ENCODE assay signal across 8 mouse cellular contexts in the genomic region with DNA sequence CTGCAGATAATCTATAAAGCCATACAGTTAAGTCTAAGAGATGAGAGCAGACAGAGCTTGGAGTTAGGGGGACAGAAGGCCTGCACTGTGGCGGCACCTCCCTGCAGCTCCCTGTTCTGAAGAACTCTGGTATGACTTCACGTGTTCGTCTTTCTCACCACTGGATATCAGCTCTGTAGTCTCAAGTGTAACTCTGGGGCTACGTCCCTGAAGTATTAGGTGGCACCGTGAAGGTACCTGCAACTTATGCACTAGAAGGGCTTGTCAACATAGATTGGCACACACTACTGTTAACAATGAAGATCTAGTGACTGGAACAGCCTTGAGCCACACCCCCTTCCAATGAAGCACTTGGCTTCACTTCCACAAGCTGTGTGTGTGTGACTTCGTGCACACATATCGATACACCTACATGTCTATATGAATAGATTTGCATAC. TPM values are rescaled to one million over a fixed set of nuclear protein-coding genes. Genes with fewer than 3 reads are reported as not detected.
DNase-seq lines count a peak whose midpoint lies in the region; ATAC-seq and TF ChIP-seq lines count a peak whose summit lies in the region.

No protein-coding gene starts in this region.

- no peaks in the 10 kb centered on the region for H3K9me3 ChIP-seq in heart, embryonic 10.5 days
- no peaks in the 10 kb centered on the region for H3K9me3 ChIP-seq in CH12.LX (replicated peaks; ENCODE audit: low read length)
- no peaks in the 10 kb centered on the region for H3K9me3 ChIP-seq in heart, postnatal 0 days (replicated peaks; ENCODE audit: control insufficient read depth, low read length)

- no peaks in the 10 kb centered on the region for H3K4me1 ChIP-seq in heart, embryonic 10.5 days
- H3K4me1 ChIP-seq in CH12.LX (ENCODE audit: control insufficient read depth in 1 of 2, insufficient read depth in 2 of 2) = peaks cover 4 to 14% of the 10 kb centered on the region in 2 experiments
- no peaks in the 10 kb centered on the region for H3K4me1 ChIP-seq in heart, postnatal 0 days (ENCODE audit: control insufficient read depth, insufficient read depth)

- no peak for ATAC-seq in heart, postnatal 0 days (ENCODE audit: insufficient read depth, low read depth)
- peak; percentile 21; the same call in 1 of the 2 replicates for ATAC-seq in megakaryocyte progenitor cell, adult 5-6 weeks (replicated peaks; ENCODE audit: poor library complexity)
- ATAC-seq in erythroid progenitor cell, adult 5-6 weeks (replicated peaks; ENCODE audit: low FRiP score, poor library complexity, severe bottlenecking) = no peak

- dilution Hi-C loops in CH12.LX (cut with MboI; ENCODE audit: extremely low pct_ligation_motif_present, extremely low pct_unique_long_range_greater_than_20kb, low sequenced_read_pairs) = no loop called here

- WGBS in heart, embryonic 10.5 days = 63% methylated on average over 7 of the region's 7 CpGs
- 53% methylated on average over 7 of the region's 7 CpGs for WGBS in heart, postnatal 0 days

- TF ChIP-seq CTCF in CH12.LX (conservative IDR thresholded peaks at IDR 0.05 in 1 of 2, IDR thresholded peaks at IDR 0.05 in 1 of 2; ENCODE audit: low read depth in 2 of 2, low read length in 2 of 2) = no peak
- no peak for TF ChIP-seq CTCF in heart, postnatal 0 days (IDR thresholded peaks at IDR 0.05; ENCODE audit: low read depth)

- H3K4me3 ChIP-seq in heart, embryonic 10.5 days = peak overlapping the region; percentile 39
- peak overlapping the region in 2 of 3 experiments; percentile 23 to 39 for H3K4me3 ChIP-seq in CH12.LX (replicated peaks in 1 of 3; ENCODE audit: low read depth in 2 of 3, low read length in 2 of 3, poor library complexity in 1 of 3)
- no peak overlapping the region for H3K4me3 ChIP-seq in heart, postnatal 0 days (ENCODE audit: low read depth, low read length)

- H3K9ac ChIP-seq in CH12.LX (ENCODE audit: insufficient read depth, low read depth) = no peak overlapping the region
- H3K9ac ChIP-seq in heart, postnatal 0 days (replicated peaks; ENCODE audit: low read depth, low read length) = no peak overlapping the region

- TF ChIP-seq EP300 in CH12.LX (IDR thresholded peaks at IDR 0.05; ENCODE audit: low read length) = no peak
- TF ChIP-seq EP300 in heart, postnatal 0 days (IDR thresholded peaks at IDR 0.05; ENCODE audit: low read depth) = no peak

- no peaks in the 10 kb centered on the region for H3K36me3 ChIP-seq in heart, embryonic 10.5 days
- H3K36me3 ChIP-seq in CH12.LX (replicated peaks in 1 of 2; ENCODE audit: control insufficient read depth in 1 of 2, insufficient read depth in 1 of 2, low read length in 1 of 2) = no peaks in the 10 kb centered on the region
- H3K36me3 ChIP-seq in heart, postnatal 0 days (replicated peaks; ENCODE audit: control insufficient read depth, insufficient read depth, low read length) = no peaks in the 10 kb centered on the region

- in situ Hi-C loops in CH12.LX (cut with MboI; ENCODE audit: low pct_ligation_motif_present, low pct_unique_long_range_greater_than_20kb, low sequenced_read_pairs) = no loop called here

- H3K27me3 ChIP-seq in heart, embryonic 10.5 days (ENCODE audit: insufficient read depth, poor library complexity, severe bottlenecking) = no peaks in the 10 kb centered on the region
- no peaks in the 10 kb centered on the region for H3K27me3 ChIP-seq in CH12.LX (replicated peaks)
- no peaks in the 10 kb centered on the region for H3K27me3 ChIP-seq in heart, postnatal 0 days (ENCODE audit: control insufficient read depth, insufficient read depth, low read length)

- no peak for TF ChIP-seq RAD21 in CH12.LX (IDR thresholded peaks at IDR 0.05; ENCODE audit: low read depth, low read length)

- DNase-seq in heart, embryonic 10.5 days (ENCODE audit: low spot score) = no peak
- DNase-seq in heart, postnatal 4 days = no peak
- no peak for DNase-seq in CH12.LX (ENCODE audit: extremely low read depth)
- DNase-seq in heart, postnatal 0 days (ENCODE audit: low spot score) = no peak
- no peak for DNase-seq in frontal cortex, postnatal 36 days (ENCODE audit: low spot score in 2 of 2)
- no peak for DNase-seq in urinary bladder, postnatal 10 days (ENCODE audit: low spot score)

- peak overlapping the region; percentile 45 for H3K4me2 ChIP-seq in CH12.LX (ENCODE audit: insufficient read depth, low read depth, poor library complexity, severe bottlenecking)
- H3K4me2 ChIP-seq in heart, postnatal 0 days (ENCODE audit: low read depth, low read length) = peak overlapping the region; percentile 44

- no peak overlapping the region for H3K27ac ChIP-seq in heart, embryonic 10.5 days
- H3K27ac ChIP-seq in CH12.LX (ENCODE audit: insufficient read depth, low read depth) = no peak overlapping the region
- no peak overlapping the region for H3K27ac ChIP-seq in heart, postnatal 0 days (ENCODE audit: low read depth)

- H3K79me2 ChIP-seq in CH12.LX (replicated peaks; ENCODE audit: control insufficient read depth, extremely low read depth, insufficient read depth, poor library complexity, severe bottlenecking) = no peaks in the 10 kb centered on the region

- no peak for TF ChIP-seq POLR2A in CH12.LX (IDR thresholded peaks at IDR 0.05; ENCODE audit: low read depth, low read length)

TF ChIP-seq in CH12.LX, 34 proteins besides CTCF, POLR2A, EP300 and RAD21:
- TF ChIP-seq SIN3A (IDR thresholded peaks at IDR 0.05; ENCODE audit: low read length) = peak; percentile 4; the same call in 1 of the 2 replicates
- no peak for TF ChIP-seq PAX5 (IDR thresholded peaks at IDR 0.05; ENCODE audit: low read length)

RNA-seq across cellular contexts. Expression of a gene that starts 25.5 kb away (rescaled TPM):
- 0.11 and 0.38 TPM in 2 replicates for polyA plus RNA-seq in heart, embryonic 10.5 days (2016; fragmentation: Nextera tagmentation; extraction: Ambion mirVana)
- total RNA-seq in heart, postnatal 4 days (2021) = under 1 TPM; 0.41 to 0.77 TPM
- total RNA-seq in CH12.LX (2012; rRNA removed) = 19.6 and 19.8 TPM in 2 replicates
- total RNA-seq in CH12.LX (2014; rRNA removed) = 40.3 and 44.6 TPM in 2 replicates
- polyA plus RNA-seq in CH12.LX (2012; ENCODE audit: insufficient read length, low read depth) = 14.9 and 16.6 TPM in 2 replicates
- 1.7 and 2.2 TPM in 2 replicates for total RNA-seq in heart, postnatal 0 days (2014; rRNA removed; ENCODE audit: low replicate concordance)
- polyA plus RNA-seq in heart, postnatal 0 days (2015; fragmentation: Nextera tagmentation; extraction: Ambion mirVana) = 0.46 and 0.55 TPM in 2 replicates
- 120 and 124 TPM in 2 replicates for total RNA-seq in megakaryocyte progenitor cell, adult 5-6 weeks (2015)
- total RNA-seq in megakaryocyte progenitor cell, adult 5-6 weeks (2017) = 111 and 122 TPM in 2 replicates
- total RNA-seq in erythroid progenitor cell, adult 5-6 weeks (2015; ENCODE audit: low replicate concordance) = 20.9 and 39.8 TPM in 2 replicates
- total RNA-seq in erythroid progenitor cell, adult 5-6 weeks (2017; ENCODE audit: low replicate concordance) = 9.7 and 21.3 TPM in 2 replicates
